Mouse (Mus musculus): ENCODE results near the gene Hapln4. TPM values are rescaled to one million over a fixed set of nuclear protein-coding genes. Genes with fewer than 3 reads are reported as not detected.

Hapln4 gene
- total and polyA plus RNA-seq, 3 experiments = 0.03 TPM; not detected in 2

DNA sequence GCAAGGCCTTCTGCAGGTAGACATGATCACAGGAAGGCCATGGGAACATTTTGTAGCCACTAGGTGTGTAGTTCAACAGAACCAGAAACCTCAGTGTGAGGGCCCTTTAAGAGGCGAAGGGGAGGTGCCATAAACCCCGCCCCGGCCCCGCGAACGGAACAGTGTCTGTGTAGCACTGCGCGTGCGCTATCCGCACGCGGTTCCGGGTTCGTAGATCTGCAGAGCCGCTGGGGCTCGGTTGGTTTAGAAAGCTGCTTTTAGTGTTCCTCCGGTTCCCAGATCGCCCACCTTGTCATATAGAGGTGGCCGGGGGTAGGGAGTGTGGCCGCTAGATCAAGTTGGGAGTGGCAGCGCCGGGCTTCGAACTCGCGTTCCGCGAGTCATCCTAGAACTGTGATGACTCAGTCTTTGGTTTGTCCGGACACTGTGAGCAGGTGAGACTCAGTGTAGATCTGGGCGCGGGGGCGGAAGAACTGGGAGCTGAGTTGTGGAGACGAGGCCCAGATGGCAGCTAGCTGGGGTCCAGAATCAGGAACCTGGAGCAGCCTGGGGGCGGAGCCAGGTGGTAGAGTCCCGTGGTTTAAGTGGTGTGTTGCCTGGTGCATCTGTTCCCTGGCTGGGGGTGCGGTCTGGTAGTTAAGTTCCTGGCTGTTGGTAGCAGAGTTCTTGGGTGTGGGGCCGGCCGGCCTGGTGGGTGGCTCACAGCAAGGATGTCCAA, 48.1 kb downstream of the Hapln4 start, which contains the start of gene Nr2c2ap (continued):
- TF ChIP-seq MEF2A (IDR thresholded peaks at IDR 0.05; ENCODE audit: extremely low read depth, insufficient replicate concordance, low read depth, low read length, poor library complexity, severe bottlenecking) = no peak
- TF ChIP-seq UBTF (IDR thresholded peaks at IDR 0.05; ENCODE audit: borderline replicate concordance, insufficient read depth, low read depth, low read length) = no peak
- TF ChIP-seq NRF1 (IDR thresholded peaks at IDR 0.05; ENCODE audit: insufficient read depth, low read depth, low read length, poor library complexity, severe bottlenecking) = peak; percentile 88
- no peak for TF ChIP-seq CTCF (IDR thresholded peaks at IDR 0.05 in 2 of 3, conservative IDR thresholded peaks at IDR 0.05 in 1 of 3; ENCODE audit: control insufficient read depth in 1 of 3, insufficient read depth in 1 of 3, low read depth in 2 of 3, low read length in 3 of 3, poor library complexity in 1 of 3, severe bottlenecking in 1 of 3)
- no peak for TF ChIP-seq E2F4 (IDR thresholded peaks at IDR 0.05; ENCODE audit: borderline replicate concordance, low read depth, low read length)
- no peak; the same call in 1 of the 2 replicates for TF ChIP-seq KAT2A (conservative IDR thresholded peaks at IDR 0.05; ENCODE audit: low read depth, low read length)
- TF ChIP-seq MAZ (IDR thresholded peaks at IDR 0.05; ENCODE audit: low read depth, low read length) = no peak
- no peak for TF ChIP-seq TCF12 (IDR thresholded peaks at IDR 0.05; ENCODE audit: low read depth, low read length)
- TF ChIP-seq CHD1 (IDR thresholded peaks at IDR 0.05; ENCODE audit: low read depth, low read length) = no peak

GRCm38 (mm10) chr8:70134086-70134485, 50.8 kb downstream of the Hapln4 start:
- H3K27me3 ChIP-seq (ENCODE audit: control insufficient read depth in 1 of 2, insufficient read depth in 2 of 2, low read length in 2 of 2) = no peaks in the 10 kb centered on the region
- no peaks in the 10 kb centered on the region for H3K9me3 ChIP-seq (replicated peaks; ENCODE audit: insufficient read depth, low read length)
- H3K27ac ChIP-seq (ENCODE audit: control insufficient read depth, low read depth, low read length) = no peak overlapping the region
- no peak overlapping the region for H3K4me3 ChIP-seq (ENCODE audit: control insufficient read depth in 1 of 2, insufficient read depth in 1 of 2, low read depth in 2 of 2, low read length in 2 of 2)
- peaks cover 4 to 15% of the 10 kb centered on the region in 2 experiments; a peak in 3 of 4 replicates for H3K4me1 ChIP-seq (ENCODE audit: control insufficient read depth in 1 of 2, insufficient read depth in 2 of 2, low read length in 2 of 2)
- no peak for TF ChIP-seq GABPA (IDR thresholded peaks at IDR 0.05; ENCODE audit: low read depth, low read length)
- TF ChIP-seq MYC (IDR thresholded peaks at IDR 0.05; ENCODE audit: low read depth, low read length) = no peak
- TF ChIP-seq MXI1 (IDR thresholded peaks at IDR 0.05; ENCODE audit: low read depth, low read length) = no peak
- TF ChIP-seq CHD1 (IDR thresholded peaks at IDR 0.05; ENCODE audit: low read depth, low read length) = no peak
- no peak for TF ChIP-seq ELF1 (IDR thresholded peaks at IDR 0.05; ENCODE audit: low read depth, low read length)
- no peak for TF ChIP-seq TAL1 (IDR thresholded peaks at IDR 0.05; ENCODE audit: low read length)
- TF ChIP-seq EP300 (IDR thresholded peaks at IDR 0.05; ENCODE audit: low read depth in 1 of 2, low read length in 2 of 2) = no peak
- 0 out of 4 replicates have a peak, but pooled peaks of 1 of the 2 experiments have one; percentile 13 for TF ChIP-seq POLR2A (IDR thresholded peaks at IDR 0.05; ENCODE audit: control insufficient read depth in 1 of 2, insufficient read depth in 1 of 2, low read depth in 1 of 2, low read length in 2 of 2, poor library complexity in 1 of 2)
- no peak for TF ChIP-seq ZMIZ1 (IDR thresholded peaks at IDR 0.05; ENCODE audit: low read depth, low read length)
- no peak overlapping the region for H3K9ac ChIP-seq (ENCODE audit: control insufficient read depth, low read depth, low read length, poor library complexity, severe bottlenecking)
- no peak for DNase-seq (ENCODE audit: low read depth, low spot score)
- peaks cover 11% of the 10 kb centered on the region for H3K79me2 ChIP-seq (ENCODE audit: control insufficient read depth, insufficient read depth, low read length, poor library complexity)
- peaks cover 0 to 5% of the 10 kb centered on the region in 2 experiments; a peak in 3 of 4 replicates for H3K36me3 ChIP-seq (ENCODE audit: control insufficient read depth in 1 of 2, insufficient read depth in 2 of 2, low read length in 2 of 2)

Measured in MEL (cell line).